Mouse (Mus musculus) heart, adult 10 weeks (tissue): ENCODE measurements around the gene Gm4553. TPM values are rescaled to one million over a fixed set of nuclear protein-coding genes. Genes with fewer than 3 reads are reported as not detected.

Experiments used
- polyA plus RNA-seq: library from polyadenylated mRNA; stranded (reverse); fragments of 350-450 nt; fragmentation: Illumina TruSeq; extraction: RNeasy Lipid Tissue Mini Kit (QIAGEN cat#74804); gene quantifications from one replicate; pipeline ENCODE4 v1.2.3, GENCODE M21; 2014; ENCODE audit warnings: low read depth, low replicate concordance

Gm4553 gene
- not detected for polyA plus RNA-seq

DNA sequence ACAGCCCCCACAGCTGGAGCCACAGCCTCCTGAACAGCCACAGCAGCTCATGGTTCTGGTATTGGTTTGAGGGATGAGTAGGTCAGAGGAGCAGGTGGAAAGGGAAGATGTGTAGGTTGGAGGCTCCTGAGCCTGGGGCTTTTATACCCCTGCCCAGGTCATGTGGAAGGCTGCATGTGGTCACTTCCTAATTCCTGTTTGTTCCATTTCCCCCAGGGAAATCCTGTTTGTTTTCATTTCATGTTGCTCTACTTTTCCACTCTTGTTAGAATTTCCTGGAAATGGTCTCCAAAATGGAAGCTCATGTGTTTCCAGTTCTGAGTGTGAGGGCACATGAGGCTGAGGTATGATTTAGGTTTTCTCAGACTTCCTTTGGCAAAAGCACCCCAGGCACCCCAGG is at the start of gene Gm4553:
Gene Gm4553, minus strand, starts transcription at position 101 of the 400 bp plus-strand sequence.

DNA sequence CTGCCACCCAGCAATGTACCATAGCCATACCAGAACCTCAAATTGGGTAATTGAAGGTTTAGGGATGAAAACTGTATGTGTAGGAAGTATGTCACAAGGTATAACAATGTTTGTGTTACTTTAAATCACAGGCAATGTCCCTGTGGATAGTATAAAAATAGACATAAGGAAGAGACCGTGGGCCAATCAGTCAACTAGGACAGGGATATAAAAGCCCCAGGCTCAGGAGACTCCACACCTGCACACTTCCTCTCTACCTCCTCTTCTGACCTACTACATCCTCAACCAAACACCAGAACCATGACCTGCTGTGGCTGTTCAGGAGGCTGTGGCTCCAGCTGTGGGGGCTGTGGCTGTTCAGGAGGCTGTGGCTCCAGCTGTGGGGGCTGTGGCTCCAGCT is 46.0 kb upstream of the Gm4553 start, which contains the start of gene Gm7579:
Gene Gm7579, plus strand, starts transcription at position 301 of the 400 bp plus-strand sequence.

DNA sequence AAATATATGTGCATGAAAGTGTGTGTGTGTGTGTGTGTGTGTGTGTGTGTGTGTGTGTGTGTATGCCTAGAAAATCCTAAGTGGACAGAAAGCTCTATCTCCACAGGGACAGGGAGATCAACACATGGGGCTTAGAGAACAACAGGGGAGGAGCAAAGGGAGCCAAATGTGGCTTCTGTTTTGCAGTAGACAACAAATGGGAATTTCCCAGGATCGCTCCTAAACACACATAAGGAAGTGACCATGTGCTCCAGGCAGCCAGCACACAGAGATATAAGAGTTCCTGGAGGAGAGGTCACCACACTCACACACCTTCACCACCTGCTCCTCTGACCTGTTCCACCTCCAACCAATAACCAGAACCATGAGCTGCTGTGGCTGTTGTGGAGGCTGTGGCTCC is 35.5 kb upstream of the Gm4553 start, which contains the start of gene Krtap5-3:
Gene Krtap5-3, plus strand, starts transcription at position 301 of the 400 bp plus-strand sequence.

DNA sequence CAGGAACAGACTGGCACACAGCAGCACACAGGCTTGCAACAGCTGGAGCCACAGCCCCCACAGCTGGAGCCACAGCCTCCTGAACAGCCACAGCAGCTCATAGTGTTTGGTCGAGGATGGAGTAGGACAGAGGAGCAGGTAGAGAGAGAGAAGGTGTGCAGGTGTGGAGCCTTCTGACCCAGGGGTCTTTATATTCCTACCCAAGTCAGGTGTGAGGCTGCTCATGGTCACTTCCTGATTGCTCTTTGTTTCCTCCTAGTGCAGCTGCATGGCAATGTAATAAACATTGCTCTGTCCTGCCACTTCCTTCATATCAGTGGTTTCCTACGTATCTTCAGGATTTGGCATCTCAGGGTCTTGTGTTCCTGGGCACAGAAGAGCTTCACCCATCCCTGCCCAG is 24.8 kb upstream of the Gm4553 start, which contains the start of gene Gm10153:
Gene Gm10153, minus strand, starts transcription at position 101 of the 400 bp plus-strand sequence.

DNA sequence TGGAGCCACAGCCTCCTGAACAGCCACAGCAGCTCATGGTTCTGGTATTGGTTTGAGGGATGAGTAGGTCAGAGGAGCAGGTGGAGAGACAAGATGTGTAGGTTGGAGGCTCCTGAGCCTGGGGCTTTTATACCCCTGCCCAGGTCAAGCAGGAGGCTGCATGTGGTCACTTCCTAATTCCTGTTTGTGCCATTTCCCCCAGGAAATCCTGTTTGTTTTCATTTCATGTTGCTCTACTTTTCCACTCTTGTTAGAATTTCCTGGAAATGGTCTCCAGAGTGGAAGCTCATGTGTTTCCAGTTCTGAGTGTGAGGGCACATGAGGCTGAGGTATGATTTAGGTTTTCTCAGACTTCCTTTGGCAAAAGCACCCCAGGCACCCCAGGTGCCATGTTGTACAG is 10.4 kb upstream of the Gm4553 start, which contains the start of gene Krtap5-2:
Gene Krtap5-2, minus strand, starts transcription at position 101 of the 400 bp plus-strand sequence.

DNA sequence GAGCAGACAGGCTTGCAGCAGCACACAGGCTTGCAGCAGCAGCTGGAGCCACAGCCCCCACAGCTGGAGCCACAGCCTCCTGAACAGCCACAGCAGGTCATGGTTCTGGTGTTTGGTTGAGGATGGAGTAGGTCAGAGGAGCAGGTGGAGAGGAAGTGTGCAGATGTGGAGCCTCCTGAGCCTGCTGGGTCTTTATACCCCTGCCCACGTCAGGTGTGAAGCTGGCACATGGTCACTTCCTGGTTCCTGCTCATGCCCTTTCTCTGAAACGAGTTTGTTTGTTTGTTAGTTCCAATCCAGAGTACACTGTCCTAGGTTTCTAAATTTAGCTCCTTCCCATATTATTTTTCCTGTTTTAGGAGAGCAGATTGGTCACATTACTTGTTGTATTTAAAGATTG is 8.5 kb downstream of the Gm4553 start, which contains the start of gene Gm29735:
Gene Gm29735, minus strand, starts transcription at position 101 of the 400 bp plus-strand sequence.

DNA sequence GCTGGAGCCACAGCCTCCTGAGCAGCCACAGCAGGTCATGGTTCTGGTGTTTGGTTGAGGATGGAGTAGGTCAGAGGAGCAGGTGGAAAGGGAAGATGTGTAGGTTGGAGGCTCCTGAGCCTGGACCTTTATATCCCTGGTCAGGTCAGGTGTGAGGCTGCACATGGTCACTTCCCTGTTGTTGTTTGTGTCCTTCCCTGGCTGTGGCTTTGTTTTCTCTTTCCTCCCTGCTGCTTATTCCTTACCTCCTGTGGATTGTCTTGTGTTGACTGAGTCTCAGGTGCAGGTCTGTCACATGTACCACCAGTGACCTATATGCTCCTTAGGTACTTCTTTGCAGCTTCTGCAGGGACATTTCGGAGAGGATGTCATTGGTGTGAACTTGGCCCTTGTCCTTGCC is 21.0 kb downstream of the Gm4553 start, which contains the start of gene Gm45337:
Gene Gm45337, minus strand, starts transcription at position 101 of the 400 bp plus-strand sequence.

DNA sequence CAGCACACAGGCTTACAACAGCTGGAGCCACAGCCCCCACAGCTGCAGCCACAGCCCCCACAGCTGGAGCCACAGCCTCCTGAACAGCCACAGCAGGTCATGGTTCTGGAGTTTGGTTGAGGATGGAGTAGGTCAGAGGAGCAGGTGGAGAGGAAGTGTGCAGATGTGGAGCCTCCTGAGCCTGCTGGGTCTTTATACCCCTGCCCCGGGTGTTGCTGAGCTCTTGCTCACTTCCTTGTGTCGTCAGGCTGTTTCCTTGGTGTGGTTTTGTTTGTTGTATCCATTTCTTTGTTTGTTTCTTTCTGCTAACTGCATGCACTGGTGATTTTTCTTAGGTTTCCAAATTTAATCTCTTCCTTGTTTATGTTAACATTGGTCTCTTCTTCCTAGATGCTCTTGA is 29.6 kb downstream of the Gm4553 start, which contains the start of gene Gm39115:
Gene Gm39115, minus strand, starts transcription at position 101 of the 400 bp plus-strand sequence.

DNA sequence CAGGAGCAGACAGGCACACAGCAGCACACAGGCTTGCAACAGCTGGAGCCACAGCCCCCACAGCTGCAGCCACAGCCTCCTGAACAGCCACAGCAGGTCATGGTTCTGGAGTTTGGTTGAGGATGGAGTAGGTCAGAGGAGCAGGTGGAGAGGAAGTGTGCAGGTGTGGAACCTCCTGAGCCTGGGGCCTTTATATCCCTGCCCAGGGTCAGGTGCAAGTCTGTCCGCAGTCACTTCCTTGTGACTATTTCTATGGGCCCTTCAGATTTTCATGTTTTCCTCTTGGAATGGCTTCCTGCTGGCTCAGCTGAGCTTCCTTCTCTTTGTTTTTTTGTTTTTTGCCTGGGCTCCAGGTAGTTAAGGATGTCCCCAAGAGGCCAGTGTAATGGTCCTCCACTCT is 44.9 kb downstream of the Gm4553 start, which contains the start of gene Gm45618:
Gene Gm45618, minus strand, starts transcription at position 101 of the 400 bp plus-strand sequence.

Other genes starting within 250 kb of the Gm4553 start
- 50.1 TPM for gene Tollip, start 247.2 kb downstream of the Gm4553 start, polyA plus RNA-seq
- gene Brsk2, start 216.0 kb downstream of the Gm4553 start, polyA plus RNA-seq, result not detected
- gene Mob2, start 104.7 kb downstream of the Gm4553 start, polyA plus RNA-seq, result 47.0 TPM
- gene Dusp8, start 69.9 kb downstream of the Gm4553 start, polyA plus RNA-seq, result 26.2 TPM
- not detected for gene Gm45618, start 45.0 kb downstream of the Gm4553 start, polyA plus RNA-seq
- not detected for gene Gm39115, start 29.7 kb downstream of the Gm4553 start, polyA plus RNA-seq
- not detected for gene Gm45337, start 21.1 kb downstream of the Gm4553 start, polyA plus RNA-seq
- not detected for gene Gm29735, start 8.6 kb downstream of the Gm4553 start, polyA plus RNA-seq
- gene Krtap5-2, start 10.3 kb upstream of the Gm4553 start, polyA plus RNA-seq, result not detected
- gene Gm10153, start 24.6 kb upstream of the Gm4553 start, polyA plus RNA-seq, result not detected
- not detected for gene Krtap5-3, start 35.6 kb upstream of the Gm4553 start, polyA plus RNA-seq
- not detected for gene Gm7579, start 46.1 kb upstream of the Gm4553 start, polyA plus RNA-seq
- not detected for gene Krtap5-5, start 64.2 kb upstream of the Gm4553 start, polyA plus RNA-seq
- gene Gm40460, start 75.3 kb upstream of the Gm4553 start, polyA plus RNA-seq, result not detected
- not detected for gene Gm2431, start 92.6 kb upstream of the Gm4553 start, polyA plus RNA-seq
- gene Gm4559, start 108.6 kb upstream of the Gm4553 start, polyA plus RNA-seq, result not detected
- gene Krtap5-1, start 131.4 kb upstream of the Gm4553 start, polyA plus RNA-seq, result not detected
- gene Krtap5-4, start 137.8 kb upstream of the Gm4553 start, polyA plus RNA-seq, result not detected
- 2.7 TPM for gene Ifitm10, start 208.0 kb upstream of the Gm4553 start, polyA plus RNA-seq
- gene Gm49369, start 216.9 kb upstream of the Gm4553 start, polyA plus RNA-seq, result not detected
- gene Ctsd, start 222.3 kb upstream of the Gm4553 start, polyA plus RNA-seq, result 1,183 TPM